Mouse (Mus musculus) midbrain, embryonic 16.5 days (tissue): ENCODE data around the gene Taf4. TPM values are rescaled to one million over a fixed set of nuclear protein-coding genes. Genes with fewer than 3 reads are reported as not detected.

ENCODE experiments used
- ATAC-seq: fragments of 200-750 bp; cut with Nextera tagmentation; 2 replicates; pipeline ENCODE4 v1.8.0; 2017; ENCODE audit warnings: moderate TSS enrichment
- H3K27ac ChIP-seq: fragments of 300-500 bp; sonication (generic); 2 replicates; pipeline ENCODE4 v1.5.1; 2014; ENCODE audit warnings: mild to moderate bottlenecking, low read length, mixed read lengths
- H3K27me3 ChIP-seq: fragments of 300-500 bp; sonication (generic); 2 replicates; pipeline ENCODE4 v1.6.1; 2014; ENCODE audit warnings: low read depth, low read length, mixed read lengths; ENCODE audit not compliant: control insufficient read depth, insufficient read depth
- H3K36me3 ChIP-seq: fragments of 300-500 bp; sonication (generic); 2 replicates; pipeline ENCODE4 v1.6.1; 2014; ENCODE audit warnings: mild to moderate bottlenecking, low read length, moderate library complexity, mixed read lengths; ENCODE audit not compliant: control insufficient read depth, insufficient read depth
- H3K4me1 ChIP-seq: fragments of 300-500 bp; sonication (generic); 2 replicates; pipeline ENCODE4 v1.6.1; 2014; ENCODE audit warnings: mild to moderate bottlenecking, low read length, mixed read lengths; ENCODE audit not compliant: control insufficient read depth, insufficient read depth
- H3K4me2 ChIP-seq: fragments of 300-500 bp; sonication (generic); 2 replicates; pipeline ENCODE4 v1.6.1; 2014; ENCODE audit warnings: mild to moderate bottlenecking, low read length, mixed read lengths
- H3K4me3 ChIP-seq: fragments of 300-500 bp; sonication (generic); 2 replicates; pipeline ENCODE4 v1.5.1; 2014; ENCODE audit warnings: low read depth, mild to moderate bottlenecking, low read length, moderate library complexity, mixed read lengths
- H3K9ac ChIP-seq: fragments of 300-500 bp; sonication (generic); 2 replicates; pipeline ENCODE4 v1.6.1; 2014; ENCODE audit warnings: low read depth, low read length, mixed read lengths
- H3K9me3 ChIP-seq: fragments of 300-500 bp; sonication (generic); replicated peaks from 2 replicates; pipeline ENCODE4 v1.6.1; 2014; ENCODE audit warnings: mild to moderate bottlenecking, low read length, mixed read lengths; ENCODE audit not compliant: control insufficient read depth, poor library complexity, severe bottlenecking
- WGBS: fragments of 180-500 bp; shearing (Covaris S2); extraction: QIAGEN DNeasy Blood & Tissue Kit; methylation state at CpG from one replicate; pipeline ENCODE4 v1.1.7; 2014; 5-methylcytosine and 5-hydroxymethylcytosine counted together
- polyA plus RNA-seq: library from polyadenylated mRNA; unstranded; fragments of >200 nt; fragmentation: Nextera tagmentation; extraction: Ambion mirVana; gene quantifications from 2 replicates; pipeline ENCODE4 v1.2.1, GENCODE M21; 2015

Taf4 gene
- polyA plus RNA-seq, 1 experiment from 2014 or later, result 3.1 TPM

GRCm38 (mm10) chr2:179912911-179913310 lies 63.5 kb downstream of the Taf4 start:
- Histone ChIP-seq H3K27ac (no peak overlapping the region), H3K4me3 (no peak overlapping the region), H3K27me3 (no peaks in the 10 kb centered on the region), H3K4me2 (no peak overlapping the region), H3K9me3 (no peaks in the 10 kb centered on the region), H3K4me1 (no peaks in the 10 kb centered on the region), H3K9ac (no peak overlapping the region), H3K36me3 (peaks cover 8% of the 10 kb centered on the region)
- WGBS, result 54% methylated on average over 12 of the region's 12 CpGs
- no peak for ATAC-seq

GRCm38 (mm10) chr2:179896949-179897348 lies 79.5 kb downstream of the Taf4 start:
- H3K4me1 ChIP-seq, result no peaks in the 10 kb centered on the region
- no peak overlapping the region for H3K4me3 ChIP-seq
- peaks cover 3% of the 10 kb centered on the region; the same call in 1 of the 2 replicates for H3K36me3 ChIP-seq
- H3K27ac ChIP-seq, result no peak overlapping the region
- H3K9me3 ChIP-seq, result no peaks in the 10 kb centered on the region
- H3K27me3 ChIP-seq, result no peaks in the 10 kb centered on the region
- H3K9ac ChIP-seq, result no peak overlapping the region
- H3K4me2 ChIP-seq, result no peak overlapping the region
- WGBS, result 89% methylated on average over 2 of the region's 2 CpGs
- no peak for ATAC-seq

- H3K9ac ChIP-seq, result no peak overlapping the region
- H3K4me1 ChIP-seq, result no peaks in the 10 kb centered on the region
- H3K9me3 ChIP-seq, result no peaks in the 10 kb centered on the region
- H3K27me3 ChIP-seq, result no peaks in the 10 kb centered on the region
- no peak overlapping the region for H3K4me2 ChIP-seq
- no peak overlapping the region for H3K27ac ChIP-seq
- peaks cover 2% of the 10 kb centered on the region; the same call in 1 of the 2 replicates for H3K36me3 ChIP-seq
- ATAC-seq, result no peak
- 86% methylated on average over 3 of the region's 3 CpGs for WGBS
- no peak overlapping the region for H3K4me3 ChIP-seq
Measured at GRCm38 (mm10) chr2:179891048-179891447, 85.4 kb downstream of the Taf4 start.

- H3K4me1 ChIP-seq, result no peaks in the 10 kb centered on the region
- H3K9ac ChIP-seq, result no peak overlapping the region
- peaks cover 2% of the 10 kb centered on the region; the same call in 1 of the 2 replicates for H3K36me3 ChIP-seq
- H3K9me3 ChIP-seq, result no peaks in the 10 kb centered on the region
- no peak overlapping the region for H3K27ac ChIP-seq
- no peaks in the 10 kb centered on the region; the same call in 1 of the 2 replicates for H3K27me3 ChIP-seq
- no peak overlapping the region for H3K4me3 ChIP-seq
- WGBS, result 53% methylated on average over 7 of the region's 7 CpGs
- H3K4me2 ChIP-seq, result no peak overlapping the region
- ATAC-seq, result no peak
Measured at GRCm38 (mm10) chr2:179884561-179884960, 91.9 kb downstream of the Taf4 start.

- Histone ChIP-seq H3K9ac (no peak overlapping the region), H3K9me3 (no peaks in the 10 kb centered on the region), H3K36me3 (no peaks in the 10 kb centered on the region), H3K27me3 (no peaks in the 10 kb centered on the region; the same call in 1 of the 2 replicates), H3K4me1 (no peaks in the 10 kb centered on the region; the same call in 1 of the 2 replicates), H3K4me2 (no peak overlapping the region), H3K4me3 (no peak overlapping the region), H3K27ac (no peak overlapping the region)
- 54% methylated on average over 9 of the region's 9 CpGs for WGBS
- no peak for ATAC-seq
Measured at GRCm38 (mm10) chr2:179877551-179878215, 98.8 kb downstream of the Taf4 start.

- Histone ChIP-seq H3K9ac (no peak overlapping the region), H3K4me1 (peaks cover under 1% of the 10 kb centered on the region), H3K36me3 (no peaks in the 10 kb centered on the region), H3K27ac (no peak overlapping the region), H3K27me3 (no peaks in the 10 kb centered on the region), H3K4me3 (no peak overlapping the region), H3K4me2 (no peak overlapping the region), H3K9me3 (no peaks in the 10 kb centered on the region)
- peak; percentile 55 for ATAC-seq
- 4% methylated on average over 3 of the region's 3 CpGs for WGBS
Measured at GRCm38 (mm10) chr2:179875147-179875546, 101.3 kb downstream of the Taf4 start.

- WGBS, result 52% methylated on average over 5 of the region's 5 CpGs
- Histone ChIP-seq H3K9me3 (no peaks in the 10 kb centered on the region), H3K4me2 (no peak overlapping the region), H3K4me3 (no peak overlapping the region), H3K36me3 (no peaks in the 10 kb centered on the region), H3K27ac (no peak overlapping the region), H3K4me1 (peaks cover 8% of the 10 kb centered on the region), H3K9ac (no peak overlapping the region), H3K27me3 (no peaks in the 10 kb centered on the region)
- 0 out of 2 replicates have a peak, but pooled peaks have one; percentile 4 for ATAC-seq
Measured at GRCm38 (mm10) chr2:179873315-179873714, 103.1 kb downstream of the Taf4 start.

GRCm38 (mm10) chr2:179872724-179873123 lies 103.7 kb downstream of the Taf4 start:
- WGBS, result 67% methylated on average over 5 of the region's 5 CpGs
- Histone ChIP-seq H3K4me3 (no peak overlapping the region), H3K4me2 (no peak overlapping the region), H3K27me3 (no peaks in the 10 kb centered on the region), H3K27ac (no peak overlapping the region), H3K9me3 (no peaks in the 10 kb centered on the region), H3K9ac (no peak overlapping the region), H3K36me3 (no peaks in the 10 kb centered on the region), H3K4me1 (peaks cover 8% of the 10 kb centered on the region)
- peak; percentile 66 for ATAC-seq

GRCm38 (mm10) chr2:179869871-179870270 lies 106.6 kb downstream of the Taf4 start:
- 21% methylated on average over 2 of the region's 2 CpGs for WGBS
- Histone ChIP-seq H3K4me1 (peaks cover 8% of the 10 kb centered on the region), H3K4me3 (no peak overlapping the region), H3K27me3 (no peaks in the 10 kb centered on the region), H3K9me3 (no peaks in the 10 kb centered on the region), H3K36me3 (no peaks in the 10 kb centered on the region), H3K9ac (0 out of 2 replicates have a peak overlapping the region, but pooled peaks have one; percentile 33), H3K4me2 (no peak overlapping the region), H3K27ac (no peak overlapping the region)
- ATAC-seq, result peak; percentile 41; the same call in 1 of the 2 replicates
